Mouse (Mus musculus): ENCODE results near the gene Fgfbp3. TPM values are rescaled to one million over a fixed set of nuclear protein-coding genes. Genes with fewer than 3 reads are reported as not detected.
"Not testable (repeated sequence)": the region's sequence is repeated elsewhere in the genome, so short reads cannot be mapped to it uniquely, and the experiment has no call there.

Gene Fgfbp3
- 1 to 10 TPM; 6.8 to 6.9 TPM for total RNA-seq (2021)

DNA sequence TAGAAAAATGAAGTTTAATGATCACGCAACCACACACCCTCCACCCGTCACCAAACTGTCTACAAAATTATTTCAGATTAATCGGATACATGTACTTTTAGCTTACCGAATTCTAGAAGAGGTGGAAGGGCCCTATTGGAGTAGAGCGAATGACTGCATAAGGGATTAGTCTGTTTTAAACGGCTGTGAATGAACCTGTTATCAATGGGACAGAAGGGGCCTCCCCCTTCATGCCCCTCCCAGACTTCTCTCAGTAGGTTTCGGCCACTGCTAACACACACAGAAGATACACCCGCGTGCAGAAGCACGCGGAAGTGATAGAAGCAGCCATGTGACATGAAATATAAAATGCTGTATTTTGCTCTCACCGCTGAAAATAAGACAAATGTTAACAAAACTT, at the start of gene Fgfbp3:
Fgfbp3 (minus strand) TSS at position 150 of the 400 bp plus-strand sequence.
- no peak for DNase-seq (ENCODE audit: low spot score in 2 of 2)
- intact Hi-C loops (cut with DNase I): loop anchor here (5.0 kb wide), 2 partner anchors 87 to 102 kb away; partner anchors contain the start of gene Tnks2

DNA sequence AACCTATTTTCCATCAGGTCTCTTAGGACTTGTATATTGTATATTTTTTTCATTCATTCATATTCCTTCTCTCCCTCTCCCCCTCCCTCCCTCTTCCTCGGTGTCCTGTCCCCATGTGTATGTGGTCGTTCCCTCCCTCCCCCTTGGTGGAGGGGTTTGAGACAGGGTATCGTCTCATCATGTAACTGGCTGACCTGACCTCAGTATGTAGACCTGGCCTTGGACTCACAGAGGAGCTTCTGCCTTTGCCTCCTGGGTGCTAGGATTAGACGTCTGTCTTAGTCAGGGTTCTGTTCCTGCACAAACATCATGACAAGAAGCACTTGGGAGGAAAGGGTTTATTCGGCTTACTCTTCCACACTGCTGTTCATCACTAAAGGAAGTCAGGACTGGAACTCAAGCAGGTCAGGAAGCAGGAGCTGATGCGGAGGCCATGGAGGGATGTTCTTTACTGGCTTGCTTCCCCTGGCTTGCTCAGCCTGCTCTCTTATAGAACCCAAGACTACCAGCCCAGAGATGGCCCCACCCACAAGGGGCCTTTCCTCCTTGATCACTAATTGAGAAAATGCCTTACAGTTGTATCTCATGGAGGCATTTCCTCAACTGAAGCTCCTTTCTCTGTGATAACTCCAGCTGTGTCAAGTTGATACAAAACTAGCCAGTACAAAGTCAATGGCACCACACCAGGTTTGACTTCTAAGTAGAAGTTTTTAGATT, 43.3 kb upstream of the Fgfbp3 start:
- DNase-seq (ENCODE audit: low spot score in 2 of 2); intact Hi-C loops (cut with DNase I): not testable (repeated sequence)

DNA sequence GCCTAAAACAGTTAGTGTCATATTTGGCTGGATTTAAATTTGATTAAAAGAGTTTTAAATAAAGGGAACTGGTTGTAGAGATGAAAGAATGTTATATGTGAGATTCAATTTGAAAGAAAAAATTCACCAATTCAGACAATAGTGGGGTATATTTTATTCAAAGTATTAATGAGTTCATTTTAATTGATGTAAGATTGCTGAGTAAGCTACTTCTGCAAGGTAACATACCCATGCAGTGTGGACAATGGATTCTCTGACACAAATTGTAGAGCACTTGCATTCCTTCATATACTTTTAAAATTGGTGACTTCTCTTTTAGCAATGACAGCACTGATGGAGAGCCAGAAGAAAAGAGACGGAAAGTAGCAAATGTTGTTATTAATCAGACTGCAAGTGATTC, 41.9 kb upstream of the Fgfbp3 start:
- DNase-seq (ENCODE audit: low spot score in 2 of 2): no peak
- intact Hi-C loops (cut with DNase I): no loop called here

GRCm38 (mm10) chr19:36958331-36958730, 38.9 kb upstream of the Fgfbp3 start:
- intact Hi-C loops (cut with DNase I): no loop called here
- DNase-seq (ENCODE audit: low spot score in 2 of 2): no peak

DNA sequence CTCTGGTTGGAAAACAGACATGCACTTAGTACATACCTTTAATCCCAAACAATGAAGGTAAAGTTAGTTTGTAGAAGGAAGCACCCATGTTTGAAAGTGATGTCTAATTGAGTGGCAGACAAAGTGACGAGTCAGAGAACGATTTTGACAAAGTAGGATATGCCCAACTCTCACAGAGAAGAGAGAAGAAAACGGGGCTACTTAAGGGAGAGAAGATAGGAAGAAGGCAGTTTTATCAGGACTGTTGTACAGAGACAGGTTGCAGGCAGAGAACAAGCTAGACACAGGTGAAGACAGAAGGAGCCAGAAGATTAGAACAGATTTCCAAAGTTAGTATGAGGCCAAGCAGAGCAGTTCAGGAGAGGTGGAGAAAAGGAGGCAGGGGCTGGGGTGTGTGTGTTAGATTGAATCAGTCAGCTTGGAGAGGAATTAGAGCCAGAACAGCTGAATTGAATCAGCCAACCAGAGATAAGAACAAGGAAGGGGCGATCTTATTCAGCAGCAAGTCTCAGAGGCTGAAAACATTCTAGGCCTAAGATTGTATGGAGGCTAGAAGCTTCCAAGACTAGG, 34.3 kb upstream of the Fgfbp3 start:
- no peak for DNase-seq (ENCODE audit: low spot score in 2 of 2)
- intact Hi-C loops (cut with DNase I): no loop called here

GRCm38 (mm10) chr19:36940064-36940463, 20.6 kb upstream of the Fgfbp3 start:
- no peak for DNase-seq (ENCODE audit: low spot score in 2 of 2)

DNA sequence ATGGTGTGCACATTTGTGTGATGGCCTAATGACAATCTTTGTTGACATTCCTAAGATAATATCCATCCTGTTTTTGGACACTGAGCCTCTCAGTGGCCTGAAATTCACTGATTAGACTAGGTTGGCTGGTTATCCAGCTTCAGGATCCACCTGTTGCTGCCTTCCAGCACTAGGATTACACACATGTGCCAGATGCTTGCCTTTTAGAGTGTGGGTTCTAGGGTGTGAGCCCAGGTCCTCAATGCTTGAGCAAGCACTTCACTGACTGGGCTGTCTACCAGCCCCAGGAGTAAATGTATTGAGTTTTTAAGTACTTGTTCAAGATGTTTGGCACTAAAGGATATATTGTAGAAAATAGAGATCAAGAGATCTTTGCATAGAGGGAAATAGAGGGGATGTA, 18.6 kb upstream of the Fgfbp3 start:
- DNase-seq (ENCODE audit: low spot score in 2 of 2): no peak
- intact Hi-C loops (cut with DNase I): no loop called here

More at GRCm38 (mm10) chr19:36940064-36940463, 20.6 kb upstream of the Fgfbp3 start:
- intact Hi-C loops (cut with DNase I): no loop called here

DNA sequence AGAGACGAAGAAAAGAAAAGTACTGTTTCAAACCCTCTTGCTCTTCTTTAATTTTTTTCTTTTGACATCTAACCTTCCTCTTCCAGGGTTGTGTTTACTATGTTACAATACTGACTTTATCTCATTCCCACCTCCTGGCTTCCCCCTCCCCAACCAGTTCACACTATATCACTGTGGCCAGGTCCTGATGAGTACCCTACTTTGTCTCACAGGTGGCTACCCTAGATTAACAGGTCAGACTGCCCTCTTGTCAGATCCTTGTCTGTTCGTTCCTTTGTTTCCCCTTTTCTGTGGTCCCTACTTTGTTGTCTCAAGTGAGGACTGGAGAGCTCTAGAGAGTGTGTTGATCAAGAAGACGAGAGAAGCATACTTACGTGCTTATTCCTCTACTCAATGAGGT, 16.9 kb upstream of the Fgfbp3 start:
- no peak for DNase-seq (ENCODE audit: low spot score in 2 of 2)
- intact Hi-C loops (cut with DNase I): no loop called here

GRCm38 (mm10) chr19:36932613-36933012, 13.2 kb upstream of the Fgfbp3 start:
- intact Hi-C loops (cut with DNase I): no loop called here
- no peak for DNase-seq (ENCODE audit: low spot score in 2 of 2)

DNA sequence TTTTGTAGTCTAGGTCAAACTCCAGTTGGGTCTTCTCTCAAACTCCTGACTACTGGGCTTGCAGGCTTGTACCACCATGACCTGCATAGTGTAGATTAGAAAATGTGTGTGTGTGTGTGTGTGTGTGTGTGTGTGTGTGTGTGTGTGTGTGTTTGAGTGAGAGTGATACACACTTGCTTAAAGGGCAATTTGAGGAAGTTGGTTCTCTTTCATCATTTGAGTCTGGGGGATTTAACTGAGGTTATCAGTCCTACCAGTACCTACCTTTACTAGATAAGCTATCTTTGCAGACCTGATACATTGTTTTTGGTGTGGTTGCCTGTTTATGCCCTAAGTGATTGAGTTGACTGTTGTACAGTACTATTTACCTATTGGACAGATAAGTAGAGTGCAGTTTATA, 12.7 kb upstream of the Fgfbp3 start:
- no peak for DNase-seq (ENCODE audit: low spot score in 2 of 2)
- intact Hi-C loops (cut with DNase I): no loop called here

DNA sequence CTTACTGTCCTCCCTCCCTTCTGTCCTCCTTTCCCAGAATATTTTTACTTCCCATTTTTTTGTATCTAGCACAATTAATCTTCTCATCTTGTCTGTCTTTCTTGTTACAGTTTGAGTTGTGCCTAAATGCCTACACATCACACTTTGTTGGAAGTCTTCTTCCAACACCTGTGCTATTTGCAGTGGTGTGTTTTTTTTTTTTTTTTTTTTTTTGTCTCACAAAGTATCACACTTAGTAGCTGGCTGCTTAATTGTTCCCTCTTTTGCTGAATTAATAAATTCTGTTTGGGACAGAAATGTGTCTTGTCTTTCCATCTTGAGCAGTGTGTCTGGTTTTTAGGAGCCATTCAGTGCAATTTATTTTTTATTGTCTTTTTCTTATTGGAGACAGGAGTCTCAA, 10.4 kb upstream of the Fgfbp3 start:
- DNase-seq (ENCODE audit: low spot score in 2 of 2): no peak
- intact Hi-C loops (cut with DNase I): no loop called here

DNA sequence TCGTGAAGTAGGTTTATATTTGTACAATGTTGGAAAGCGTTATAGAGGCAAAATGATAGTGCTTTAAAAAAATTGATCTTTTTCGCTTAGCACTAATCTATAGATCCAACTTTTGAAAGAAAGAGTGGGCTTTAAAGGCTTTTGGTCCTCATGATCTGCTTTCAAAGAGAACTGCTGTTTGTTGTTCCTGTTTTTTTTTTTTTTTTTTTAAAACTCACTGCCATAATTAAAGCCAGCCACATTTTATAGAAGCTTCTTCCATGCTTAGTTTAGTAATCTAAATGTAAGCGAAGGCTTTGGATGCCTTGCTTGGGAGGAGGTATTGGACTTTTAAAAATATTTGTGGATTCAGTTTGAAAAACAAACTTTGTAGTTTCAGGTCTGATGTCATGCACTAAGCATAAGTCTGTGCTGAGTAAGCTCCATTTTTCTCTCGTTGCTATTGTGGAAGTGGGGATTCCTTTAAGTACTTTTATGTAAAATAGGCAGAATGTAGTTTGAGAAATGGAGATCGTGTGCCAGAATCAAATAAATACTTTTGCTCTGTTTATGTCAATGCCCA, 8.5 kb upstream of the Fgfbp3 start:
- intact Hi-C loops (cut with DNase I): no loop called here

GRCm38 (mm10) chr19:36926553-36927236, 7.3 kb upstream of the Fgfbp3 start:
- DNase-seq (ENCODE audit: low spot score in 2 of 2): no peak
- intact Hi-C loops (cut with DNase I): no loop called here

More for the DNA sequence above, 8.5 kb upstream of the Fgfbp3 start:
- no peak for DNase-seq (ENCODE audit: low spot score in 2 of 2)

GRCm38 (mm10) chr19:36925671-36926552, 6.5 kb upstream of the Fgfbp3 start, which contains the start of gene Btaf1:
Gene Btaf1 (plus strand): TSS chr19:36926079.
- peak; percentile 83 to 87 for DNase-seq (ENCODE audit: low spot score in 2 of 2)
- intact Hi-C loops (cut with DNase I): no loop called here

DNA sequence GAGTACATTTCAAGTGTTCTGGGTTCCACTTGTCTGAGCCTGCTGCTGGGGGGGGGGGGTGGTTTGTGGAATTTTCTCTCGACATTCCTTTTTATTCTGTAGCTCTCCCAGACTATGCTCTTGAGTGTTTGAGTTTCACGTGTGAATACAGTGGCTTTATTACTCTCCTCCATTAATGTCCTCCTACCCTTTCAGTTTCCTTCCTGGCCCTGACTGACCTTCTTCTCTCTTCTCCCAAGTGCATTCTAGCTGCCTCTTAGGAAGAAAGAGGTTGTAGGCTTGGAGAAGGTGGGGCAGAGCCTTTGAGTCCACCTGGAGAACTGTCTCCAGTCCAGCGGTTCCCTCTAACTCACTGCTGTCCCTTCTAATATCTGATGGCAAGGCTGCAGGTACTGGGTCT, 3.5 kb upstream of the Fgfbp3 start:
- no peak for DNase-seq (ENCODE audit: low spot score in 2 of 2)
- intact Hi-C loops (cut with DNase I): no loop called here

DNA sequence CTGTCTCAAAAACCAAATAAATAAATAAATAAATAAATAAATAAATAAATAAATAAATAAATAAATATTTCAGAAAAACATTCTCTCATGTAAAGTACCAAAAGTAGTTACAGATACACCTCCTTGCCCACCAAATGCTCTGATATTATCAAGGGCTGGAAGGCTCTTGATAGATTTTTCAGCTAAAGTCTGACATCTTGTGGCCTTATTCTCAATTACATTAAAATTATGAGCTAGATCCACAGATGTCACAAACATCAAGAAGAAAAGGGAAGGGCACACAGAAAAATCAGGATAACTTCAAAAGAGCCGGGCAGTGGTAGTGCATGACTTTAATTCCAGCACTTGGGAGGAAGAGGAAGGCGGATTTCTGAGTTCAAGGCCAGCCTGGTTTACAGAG, 2.6 kb upstream of the Fgfbp3 start:
- intact Hi-C loops (cut with DNase I): no loop called here
- no peak for DNase-seq (ENCODE audit: low spot score in 2 of 2)

- peak; percentile 84 to 86 for DNase-seq (ENCODE audit: low spot score in 2 of 2)
- intact Hi-C loops (cut with DNase I): loop anchor here (5.0 kb wide), 2 partner anchors 86 to 101 kb away; partner anchors contain the start of gene Tnks2
These were observed 744 bp downstream of the Fgfbp3 start for GRCm38 (mm10) chr19:36918441-36919301.

- intact Hi-C loops (cut with DNase I): loop anchor here (5.0 kb wide), 2 partner anchors 85 to 100 kb away; partner anchors contain the start of gene Tnks2
- no peak for DNase-seq (ENCODE audit: low spot score in 2 of 2)
These were observed 2.5 kb downstream of the Fgfbp3 start for GRCm38 (mm10) chr19:36916876-36917389.

Measured in left cerebral cortex, postnatal 36 days (tissue).